Mouse (Mus musculus) myocyte (in vitro differentiated cells): ENCODE measurements around the gene Usp12.

Source experiments
- CEBPB ChIP-seq: IDR thresholded peaks from 2 replicates; pipeline ENCODE4 v1.6.1; 2011; ENCODE audit warnings: mild to moderate bottlenecking, moderate library complexity; ENCODE audit not compliant: poor library complexity, insufficient read depth, severe bottlenecking
- E2F4 ChIP-seq: IDR thresholded peaks from one replicate; pipeline ENCODE4 v1.6.1; 2011; ENCODE audit warnings: mild to moderate bottlenecking, control low read depth, moderate library complexity; ENCODE audit not compliant: insufficient read depth
- MAX ChIP-seq: IDR thresholded peaks from one replicate; pipeline ENCODE4 v1.6.1; 2011; ENCODE audit warnings: low read depth, mild to moderate bottlenecking, control low read depth
- POLR2A ChIP-seq: IDR thresholded peaks from one replicate; pipeline ENCODE4 v1.6.1; 2011; ENCODE audit warnings: low read depth, mild to moderate bottlenecking, control low read depth, moderate library complexity; ENCODE audit not compliant: insufficient read length
- POLR2AphosphoS2 ChIP-seq: IDR thresholded peaks from one replicate; pipeline ENCODE4 v1.6.1; 2011; ENCODE audit warnings: low read depth, control low read depth; ENCODE audit not compliant: insufficient read length
- REST ChIP-seq: IDR thresholded peaks from one replicate; pipeline ENCODE4 v1.6.1; 2011; ENCODE audit warnings: mild to moderate bottlenecking, control low read depth, moderate library complexity; ENCODE audit not compliant: insufficient read depth, insufficient read length
- SRF ChIP-seq: IDR thresholded peaks from one replicate; pipeline ENCODE4 v1.6.1; 2011; ENCODE audit warnings: low read depth; ENCODE audit not compliant: control insufficient read depth, insufficient read length
- TCF12 ChIP-seq: IDR thresholded peaks from one replicate; pipeline ENCODE4 v1.6.1; 2011; ENCODE audit warnings: mild to moderate bottlenecking, control low read depth; ENCODE audit not compliant: poor library complexity, insufficient read depth, severe bottlenecking
- USF1 ChIP-seq: IDR thresholded peaks from one replicate; pipeline ENCODE4 v1.6.1; 2011; ENCODE audit warnings: low read depth, mild to moderate bottlenecking, control low read depth, moderate library complexity

- TF ChIP-seq CEBPB (no peak), POLR2A (no peak), USF1 (no peak), MAX (no peak), SRF (no peak), REST (no peak), TCF12 (no peak), E2F4 (no peak), POLR2AphosphoS2 (no peak)
Observed at GRCm38 (mm10) chr5:146699433-146700019, 95.3 kb downstream of the Usp12 start.
